Mouse (Mus musculus) liver, embryonic 13.5 days (tissue): ENCODE measurements around the gene Krtap26-1. TPM values are rescaled to one million over a fixed set of nuclear protein-coding genes. Genes with fewer than 3 reads are reported as not detected.

Source experiments
- ATAC-seq: fragments of 200-750 bp; cut with Nextera tagmentation; 2 replicates; pipeline ENCODE4 v1.8.0; 2017; ENCODE audit warnings: low read depth, mild to moderate bottlenecking, moderate number of reproducible peaks, moderate library complexity
- DNase-seq: peaks from one replicate; pipeline ENCODE4 v3.0.0; 2022
- H3K27ac ChIP-seq: fragments of 300-500 bp; sonication (generic); 2 replicates; pipeline ENCODE4 v1.5.1; 2015; ENCODE audit warnings: moderate library complexity, mild to moderate bottlenecking, inconsistent platforms
- H3K27me3 ChIP-seq: fragments of 300-500 bp; sonication (generic); 2 replicates; pipeline ENCODE4 v1.6.1; 2015; ENCODE audit warnings: mild to moderate bottlenecking, inconsistent platforms
- H3K36me3 ChIP-seq: fragments of 300-500 bp; sonication (generic); 2 replicates; pipeline ENCODE4 v1.6.1; 2015; ENCODE audit warnings: mild to moderate bottlenecking, inconsistent platforms
- H3K4me1 ChIP-seq: fragments of 300-500 bp; sonication (generic); replicated peaks from 2 replicates; pipeline ENCODE4 v1.6.1; 2015; ENCODE audit warnings: inconsistent platforms
- H3K4me2 ChIP-seq: fragments of 300-500 bp; sonication (generic); 2 replicates; pipeline ENCODE4 v1.6.1; 2015; ENCODE audit warnings: inconsistent platforms, mild to moderate bottlenecking, moderate library complexity
- H3K4me3 ChIP-seq: fragments of 300-500 bp; sonication (generic); replicated peaks from 2 replicates; pipeline ENCODE4 v1.5.1; 2015; ENCODE audit warnings: mild to moderate bottlenecking, inconsistent platforms
- H3K9ac ChIP-seq: fragments of 300-500 bp; sonication (generic); 2 replicates; pipeline ENCODE4 v1.6.1; 2015; ENCODE audit warnings: mild to moderate bottlenecking, inconsistent platforms
- H3K9me3 ChIP-seq: fragments of 300-500 bp; sonication (generic); replicated peaks from 2 replicates; pipeline ENCODE4 v1.6.1; 2016; ENCODE audit warnings: inconsistent platforms
- WGBS: fragments of 180-500 bp; shearing (Covaris S2); methylation state at CpG from one replicate; pipeline ENCODE4 v1.1.7; 2015; ENCODE audit not compliant: insufficient replicate concordance; 5-methylcytosine and 5-hydroxymethylcytosine counted together
- polyA plus RNA-seq: library from polyadenylated mRNA; unstranded; fragments of >200 nt; fragmentation: Nextera tagmentation; extraction: Ambion mirVana; gene quantifications from 2 replicates; pipeline ENCODE4 v1.2.1, GENCODE M21; 2015

The Krtap26-1 gene
- polyA plus RNA-seq, 1 experiment from 2014 or later: not detected

GRCm38 (mm10) chr16:88627566-88627965 lies 20.0 kb downstream of the Krtap26-1 start, which contains the start of gene 2310079G19Rik:
Gene 2310079G19Rik, minus strand, starts transcription at chr16:88627666.
- WGBS: 71% methylated on average over 4 of the region's 4 CpGs
- ATAC-seq: no peak

GRCm38 (mm10) chr16:88612712-88613111 lies 34.9 kb downstream of the Krtap26-1 start:
- Histone ChIP-seq H3K36me3 (no peaks in the 10 kb centered on the region), H3K27ac (no peak overlapping the region), H3K4me3 (no peak overlapping the region), H3K9ac (no peak overlapping the region), H3K27me3 (no peaks in the 10 kb centered on the region), H3K4me1 (no peaks in the 10 kb centered on the region), H3K4me2 (no peak overlapping the region), H3K9me3 (no peaks in the 10 kb centered on the region)
- WGBS: 60% methylated on average over 4 of the region's 4 CpGs
- DNase-seq (no peak), ATAC-seq (no peak)

More at GRCm38 (mm10) chr16:88627566-88627965, 20.0 kb downstream of the Krtap26-1 start, which contains the start of gene 2310079G19Rik:
- H3K4me3 ChIP-seq: no peak within 1 kb of the TSS
- no peaks in the 10 kb centered on the region for H3K27me3 ChIP-seq
- no peaks in the 10 kb centered on the region for H3K4me1 ChIP-seq
- DNase-seq: no peak
- no peaks in the 10 kb centered on the region for H3K9me3 ChIP-seq
- H3K4me2 ChIP-seq: no peak within 1 kb of the TSS
- no peak within 1 kb of the TSS for H3K27ac ChIP-seq
- no peak within 1 kb of the TSS for H3K9ac ChIP-seq
- H3K36me3 ChIP-seq: no peaks in the 10 kb centered on the region

GRCm38 (mm10) chr16:88611922-88612321 lies 35.7 kb downstream of the Krtap26-1 start, which contains the start of gene Krtap24-1:
Gene Krtap24-1, minus strand, starts transcription at chr16:88612279.
- Histone ChIP-seq H3K27me3 (no peaks in the 10 kb centered on the region), H3K4me1 (no peaks in the 10 kb centered on the region), H3K27ac (no peak within 1 kb of the TSS), H3K4me3 (no peak within 1 kb of the TSS), H3K36me3 (no peaks in the 10 kb centered on the region), H3K9ac (no peak within 1 kb of the TSS), H3K4me2 (no peak within 1 kb of the TSS), H3K9me3 (no peaks in the 10 kb centered on the region)
- DNase-seq: no peak
- ATAC-seq: no peak
- WGBS: 76% methylated on average over 8 of the region's 8 CpGs

- Histone ChIP-seq H3K9me3 (no peaks in the 10 kb centered on the region), H3K4me3 (no peak overlapping the region), H3K36me3 (no peaks in the 10 kb centered on the region), H3K27me3 (no peaks in the 10 kb centered on the region), H3K9ac (no peak overlapping the region), H3K4me2 (no peak overlapping the region), H3K27ac (no peak overlapping the region), H3K4me1 (no peaks in the 10 kb centered on the region)
- WGBS: 72% methylated on average over 6 of the region's 6 CpGs
- ATAC-seq: no peak
- DNase-seq: no peak
Observed at GRCm38 (mm10) chr16:88604570-88604969, 43.0 kb downstream of the Krtap26-1 start.

GRCm38 (mm10) chr16:88602464-88602863 lies 45.1 kb downstream of the Krtap26-1 start:
- Histone ChIP-seq H3K27ac (no peak overlapping the region), H3K4me1 (no peaks in the 10 kb centered on the region), H3K4me2 (no peak overlapping the region), H3K36me3 (no peaks in the 10 kb centered on the region), H3K27me3 (no peaks in the 10 kb centered on the region), H3K4me3 (no peak overlapping the region), H3K9ac (no peak overlapping the region), H3K9me3 (no peaks in the 10 kb centered on the region)
- no peak for ATAC-seq
- WGBS: 46% methylated on average over 1 of the region's 1 CpGs
- no peak for DNase-seq

GRCm38 (mm10) chr16:88600303-88600702 lies 47.3 kb downstream of the Krtap26-1 start:
- no peak for ATAC-seq
- no peak overlapping the region for H3K27ac ChIP-seq
- no peak for DNase-seq

GRCm38 (mm10) chr16:88599504-88600237 lies 47.9 kb downstream of the Krtap26-1 start:
- Histone ChIP-seq H3K4me2 (no peak overlapping the region), H3K4me1 (no peaks in the 10 kb centered on the region), H3K4me3 (no peak overlapping the region), H3K9me3 (no peaks in the 10 kb centered on the region), H3K27me3 (no peaks in the 10 kb centered on the region), H3K9ac (no peak overlapping the region), H3K36me3 (no peaks in the 10 kb centered on the region), H3K27ac (no peak overlapping the region)
- DNase-seq: no peak
- 45% methylated on average over 16 of the region's 16 CpGs for WGBS
- no peak for ATAC-seq

More at GRCm38 (mm10) chr16:88600303-88600702, 47.3 kb downstream of the Krtap26-1 start:
- Histone ChIP-seq H3K27me3 (no peaks in the 10 kb centered on the region), H3K4me2 (no peak overlapping the region), H3K4me3 (no peak overlapping the region), H3K36me3 (no peaks in the 10 kb centered on the region), H3K4me1 (no peaks in the 10 kb centered on the region), H3K9ac (no peak overlapping the region), H3K9me3 (no peaks in the 10 kb centered on the region)
- 61% methylated on average over 8 of the region's 8 CpGs for WGBS

Other genes with a start within 250 kb of the Krtap26-1 start
- not detected in 2 replicates for gene Cldn17, start 140.8 kb downstream of the Krtap26-1 start, polyA plus RNA-seq
- 0.06 TPM in 1 of 2 replicates, not detected in the other for gene Cldn8, start 84.6 kb downstream of the Krtap26-1 start, polyA plus RNA-seq
- not detected in 2 replicates for gene Krtap24-1, start 35.5 kb downstream of the Krtap26-1 start, polyA plus RNA-seq
- gene 2310079G19Rik, start 20.1 kb downstream of the Krtap26-1 start, polyA plus RNA-seq: not detected in 2 replicates
- gene Krtap27-1, start 23.9 kb upstream of the Krtap26-1 start, polyA plus RNA-seq: not detected in 2 replicates
- not detected in 2 replicates for gene 2310061N02Rik, start 60.2 kb upstream of the Krtap26-1 start, polyA plus RNA-seq
- gene Krtap13-1, start 81.1 kb upstream of the Krtap26-1 start, polyA plus RNA-seq: not detected in 2 replicates
- gene Krtap13, start 103.8 kb upstream of the Krtap26-1 start, polyA plus RNA-seq: not detected in 2 replicates
- not detected in 2 replicates for gene 2310034C09Rik, start 111.1 kb upstream of the Krtap26-1 start, polyA plus RNA-seq
- not detected in 2 replicates for gene 2310057N15Rik, start 126.4 kb upstream of the Krtap26-1 start, polyA plus RNA-seq
- gene Gm5965, start 130.1 kb upstream of the Krtap26-1 start, polyA plus RNA-seq: not detected in 2 replicates
- not detected in 2 replicates for gene Gm20741, start 164.4 kb upstream of the Krtap26-1 start, polyA plus RNA-seq
- not detected in 2 replicates for gene Krtap15, start 172.4 kb upstream of the Krtap26-1 start, polyA plus RNA-seq
- not detected in 2 replicates for gene Krtap14, start 178.3 kb upstream of the Krtap26-1 start, polyA plus RNA-seq
- gene Krtap19-1, start 221.6 kb upstream of the Krtap26-1 start, polyA plus RNA-seq: not detected in 2 replicates
- not detected in 2 replicates for gene Krtap19-2, start 226.5 kb upstream of the Krtap26-1 start, polyA plus RNA-seq
- gene Krtap19-3, start 230.2 kb upstream of the Krtap26-1 start, polyA plus RNA-seq: not detected in 2 replicates
- gene Krtap19-4, start 237.3 kb upstream of the Krtap26-1 start, polyA plus RNA-seq: not detected in 2 replicates
- not detected in 2 replicates for gene Krtap19-5, start 248.7 kb upstream of the Krtap26-1 start, polyA plus RNA-seq